Mouse (Mus musculus) layer of hippocampus, adult 2 months (tissue): Measurements from ENCODE around the gene Ccdc85b. TPM values are rescaled to one million over a fixed set of nuclear protein-coding genes. Genes with fewer than 3 reads are reported as not detected.

ENCODE experiments used
- DNase-seq, 2 experiments: peaks; one replicate each; pipeline ENCODE4 v3.0.0; 2022; ENCODE audit warnings: low spot score in 2 of 2
- H3K27ac ChIP-seq: fragments of 200-600 bp; 2 replicates; pipeline ENCODE4 v1.8.1; 2022
- H3K4me3 ChIP-seq: fragments of 200-600 bp; 2 replicates; pipeline ENCODE4 v1.8.1; 2022; ENCODE audit warnings: mild to moderate bottlenecking
- CTCF ChIP-seq: fragments of 200-600 bp; conservative IDR thresholded peaks from 2 replicates; pipeline ENCODE4 v1.8.1; 2022; ENCODE audit warnings: antibody characterized with exemption, mild to moderate bottlenecking, moderate library complexity
- total RNA-seq, 2 experiments: library from RNA; stranded (reverse); gene quantifications; 2 replicates each; pipeline ENCODE4 v1.2.3; 2021

Ccdc85b gene
- total RNA-seq, 2 experiments from 2014 or later, result 31.5 to 33.9 TPM

- H3K4me3 ChIP-seq, result peak within 1 kb of the TSS; percentile 98
- peak within 1 kb of the TSS; percentile 97 for H3K27ac ChIP-seq
- DNase-seq, result peak; percentile 93 to 94
- TF ChIP-seq CTCF, result no peak
Observed at GRCm38 (mm10) chr19:5424782-5425741, 32.6 kb downstream of the Ccdc85b start, which contains the start of the genes Drap1 and AI837181. Drap1 (minus strand) TSS chr19:5424979. AI837181 (plus strand) TSS chr19:5425144.

GRCm38 (mm10) chr19:5424092-5424781, 33.5 kb downstream of the Ccdc85b start:
- no peak for TF ChIP-seq CTCF
- Histone ChIP-seq H3K27ac (peak overlapping the region; percentile 95), H3K4me3 (peak overlapping the region; percentile 71)
- peak in 1 of 2 experiments; percentile 54 for DNase-seq

GRCm38 (mm10) chr19:5423561-5423960, 34.1 kb downstream of the Ccdc85b start:
- Histone ChIP-seq H3K4me3 (peak overlapping the region; percentile 71), H3K27ac (peak overlapping the region; percentile 95)
- TF ChIP-seq CTCF, result no peak
- DNase-seq, result no peak

GRCm38 (mm10) chr19:5422895-5423443, 34.7 kb downstream of the Ccdc85b start:
- Histone ChIP-seq H3K27ac (peak overlapping the region; percentile 95; the same call in 1 of the 2 replicates), H3K4me3 (peak overlapping the region; percentile 71)
- TF ChIP-seq CTCF, result no peak
- DNase-seq, result no peak

GRCm38 (mm10) chr19:5422267-5422666, 35.4 kb downstream of the Ccdc85b start:
- TF ChIP-seq CTCF, result no peak
- Histone ChIP-seq H3K27ac (peak overlapping the region; percentile 95; the same call in 1 of the 2 replicates), H3K4me3 (no peak overlapping the region)
- DNase-seq, result no peak

GRCm38 (mm10) chr19:5421784-5422183, 35.9 kb downstream of the Ccdc85b start:
- Histone ChIP-seq H3K27ac (peak overlapping the region; percentile 95; the same call in 1 of the 2 replicates), H3K4me3 (no peak overlapping the region)
- no peak for DNase-seq
- no peak for TF ChIP-seq CTCF

- no peak overlapping the region for H3K27ac ChIP-seq
- no peak for TF ChIP-seq CTCF
- no peak for DNase-seq
- no peak overlapping the region for H3K4me3 ChIP-seq
Observed at GRCm38 (mm10) chr19:5420579-5420978, 37.1 kb downstream of the Ccdc85b start.

GRCm38 (mm10) chr19:5419630-5420029, 38.1 kb downstream of the Ccdc85b start:
- no peak overlapping the region for H3K27ac ChIP-seq
- no peak overlapping the region for H3K4me3 ChIP-seq
- no peak for TF ChIP-seq CTCF
- no peak for DNase-seq

- TF ChIP-seq CTCF, result no peak
Observed at GRCm38 (mm10) chr19:5418750-5419466, 38.8 kb downstream of the Ccdc85b start.

GRCm38 (mm10) chr19:5414534-5414957, 43.1 kb downstream of the Ccdc85b start:
- H3K4me3 ChIP-seq, result no peak overlapping the region
- no peak for DNase-seq
- H3K27ac ChIP-seq, result peak overlapping the region; percentile 76
- no peak for TF ChIP-seq CTCF

More at GRCm38 (mm10) chr19:5418750-5419466, 38.8 kb downstream of the Ccdc85b start:
- Histone ChIP-seq H3K27ac (no peak overlapping the region), H3K4me3 (no peak overlapping the region)
- no peak for DNase-seq

- H3K27ac ChIP-seq, result peak overlapping the region; percentile 76
- no peak overlapping the region for H3K4me3 ChIP-seq
- no peak for DNase-seq
- TF ChIP-seq CTCF, result no peak
Observed at GRCm38 (mm10) chr19:5413840-5414239, 43.9 kb downstream of the Ccdc85b start.

- Histone ChIP-seq H3K4me3 (no peak overlapping the region), H3K27ac (no peak overlapping the region)
- DNase-seq, result no peak
- TF ChIP-seq CTCF, result no peak
Observed at GRCm38 (mm10) chr19:5411961-5412360, 45.7 kb downstream of the Ccdc85b start.

- no peak overlapping the region for H3K27ac ChIP-seq
- no peak for TF ChIP-seq CTCF
- DNase-seq, result no peak
- no peak overlapping the region for H3K4me3 ChIP-seq
Observed at GRCm38 (mm10) chr19:5410641-5411040, 47.1 kb downstream of the Ccdc85b start.
